Mouse (Mus musculus) limb, embryonic 12.5 days (tissue): ENCODE measurements around the gene Ptch2. TPM values are rescaled to one million over a fixed set of nuclear protein-coding genes. Genes with fewer than 3 reads are reported as not detected.

Experiments
- ATAC-seq: fragments of 200-750 bp; cut with Nextera tagmentation; 2 replicates; pipeline ENCODE4 v1.8.0; 2017; ENCODE audit warnings: low read depth, moderate TSS enrichment; ENCODE audit not compliant: insufficient number of reproducible peaks, insufficient read depth, low FRiP score, low TSS enrichment
- H3K27ac ChIP-seq: fragments of 300-500 bp; sonication (generic); 2 replicates; pipeline ENCODE4 v1.5.1; 2016; ENCODE audit warnings: mild to moderate bottlenecking, moderate library complexity
- H3K27me3 ChIP-seq: fragments of 300-500 bp; sonication (generic); 2 replicates; pipeline ENCODE4 v1.6.1; 2016; ENCODE audit warnings: mild to moderate bottlenecking, moderate library complexity
- H3K36me3 ChIP-seq: fragments of 300-500 bp; sonication (generic); 2 replicates; pipeline ENCODE4 v1.6.1; 2016; ENCODE audit warnings: mild to moderate bottlenecking, moderate library complexity
- H3K4me1 ChIP-seq: fragments of 300-500 bp; sonication (generic); replicated peaks from 2 replicates; pipeline ENCODE4 v1.6.1; 2016
- H3K4me2 ChIP-seq: fragments of 300-500 bp; sonication (generic); 2 replicates; pipeline ENCODE4 v1.6.1; 2016; ENCODE audit warnings: mild to moderate bottlenecking, moderate library complexity
- H3K4me3 ChIP-seq: fragments of 300-500 bp; sonication (generic); replicated peaks from 2 replicates; pipeline ENCODE4 v1.5.1; 2016; ENCODE audit warnings: mild to moderate bottlenecking
- H3K9ac ChIP-seq: fragments of 300-500 bp; sonication (generic); replicated peaks from 2 replicates; pipeline ENCODE4 v1.6.1; 2016; ENCODE audit warnings: mild to moderate bottlenecking, moderate library complexity
- H3K9me3 ChIP-seq: fragments of 300-500 bp; sonication (generic); 2 replicates; pipeline ENCODE4 v1.6.1; 2016; ENCODE audit warnings: mild to moderate bottlenecking, moderate library complexity
- WGBS: fragments of 180-500 bp; shearing (Covaris S2); methylation state at CpG from one replicate; pipeline ENCODE4 v1.1.7; 2016; 5-methylcytosine and 5-hydroxymethylcytosine counted together
- microRNA-seq: library from miRNA; unstranded; fragments of <30 nt; microRNA quantifications from one replicate; pipeline ENCODE4, GENCODE M21; 2017
- polyA plus RNA-seq: library from polyadenylated mRNA; unstranded; fragments of >200 nt; fragmentation: Nextera tagmentation; extraction: Ambion mirVana; gene quantifications from 2 replicates; pipeline ENCODE4 v1.2.1, GENCODE M21; 2016

Ptch2 gene
- polyA plus RNA-seq, 1 experiment from 2014 or later, result 5.4 TPM

- Histone ChIP-seq H3K4me1 (peaks cover 16% of the 10 kb centered on the region; the same call in 1 of the 2 replicates), H3K36me3 (peaks cover 67% of the 10 kb centered on the region), H3K9ac (peak overlapping the region; percentile 99), H3K27ac (peak overlapping the region; percentile 96), H3K9me3 (no peaks in the 10 kb centered on the region), H3K4me2 (peak overlapping the region; percentile 95), H3K4me3 (peak overlapping the region; percentile 96), H3K27me3 (no peaks in the 10 kb centered on the region)
- WGBS, result 1% methylated on average over 44 of the region's 44 CpGs
- no peak for ATAC-seq
These were observed 59.3 kb downstream of the Ptch2 start for GRCm38 (mm10) chr4:117155020-117155791.

GRCm38 (mm10) chr4:117155792-117156355 lies 60.0 kb downstream of the Ptch2 start, which contains the start of gene Rps8:
Rps8 (minus strand) TSS chr4:117156243.
- Histone ChIP-seq H3K4me3 (peak within 1 kb of the TSS; percentile 96), H3K27me3 (no peaks in the 10 kb centered on the region), H3K4me1 (peaks cover 16% of the 10 kb centered on the region; the same call in 1 of the 2 replicates), H3K36me3 (peaks cover 67% of the 10 kb centered on the region), H3K9me3 (no peaks in the 10 kb centered on the region), H3K9ac (peak within 1 kb of the TSS; percentile 99), H3K27ac (peak within 1 kb of the TSS; percentile 96), H3K4me2 (peak within 1 kb of the TSS; percentile 95)
- WGBS, result under 1% methylated on average over 52 of the region's 52 CpGs
- peak; percentile 89 for ATAC-seq

- Histone ChIP-seq H3K4me1 (peaks cover 16% of the 10 kb centered on the region; the same call in 1 of the 2 replicates), H3K27me3 (no peaks in the 10 kb centered on the region), H3K36me3 (peaks cover 67% of the 10 kb centered on the region), H3K4me2 (peak overlapping the region; percentile 95), H3K9ac (no peak overlapping the region), H3K27ac (peak overlapping the region; percentile 96; the same call in 1 of the 2 replicates), H3K4me3 (peak overlapping the region; percentile 96), H3K9me3 (no peaks in the 10 kb centered on the region)
- 28% methylated on average over 6 of the region's 6 CpGs for WGBS
- peak; percentile 24; the same call in 1 of the 2 replicates for ATAC-seq
These were observed 60.5 kb downstream of the Ptch2 start for GRCm38 (mm10) chr4:117156372-117156771.

GRCm38 (mm10) chr4:117159666-117160065 lies 63.8 kb downstream of the Ptch2 start:
- H3K9me3 ChIP-seq, result no peaks in the 10 kb centered on the region
- H3K36me3 ChIP-seq, result peaks cover 69% of the 10 kb centered on the region
- no peak overlapping the region for H3K27ac ChIP-seq
- H3K4me3 ChIP-seq, result no peak overlapping the region
- no peak overlapping the region for H3K9ac ChIP-seq
- no peak overlapping the region for H3K4me2 ChIP-seq
- whole genome bisulfite sequencing, result 84% methylated on average over 10 of the region's 10 CpGs
- H3K27me3 ChIP-seq, result no peaks in the 10 kb centered on the region
- ATAC-seq, result no peak
- H3K4me1 ChIP-seq, result peaks cover 5% of the 10 kb centered on the region; the same call in 1 of the 2 replicates

GRCm38 (mm10) chr4:117161183-117161582 lies 65.3 kb downstream of the Ptch2 start:
- Histone ChIP-seq H3K9me3 (no peaks in the 10 kb centered on the region), H3K9ac (no peak overlapping the region), H3K27ac (no peak overlapping the region), H3K4me3 (no peak overlapping the region), H3K4me2 (no peak overlapping the region), H3K4me1 (no peaks in the 10 kb centered on the region), H3K36me3 (peaks cover 76% of the 10 kb centered on the region), H3K27me3 (no peaks in the 10 kb centered on the region)
- ATAC-seq, result no peak
- 67% methylated on average over 4 of the region's 4 CpGs for WGBS

Small RNAs within 50 kb of the gene (microRNA-seq; reads per million reads assigned to microRNA genes)
- not detected for gene Gm22398

Other genes starting within 250 kb of the Ptch2 start
- 0.58 and 0.70 TPM in 2 replicates for gene Zswim5, start 218.7 kb upstream of the Ptch2 start, polyA plus RNA-seq
- gene Urod, start 101.7 kb upstream of the Ptch2 start, polyA plus RNA-seq, result 110 and 111 TPM in 2 replicates
- 10.7 and 10.8 TPM in 2 replicates for gene Hectd3, start 100.8 kb upstream of the Ptch2 start, polyA plus RNA-seq
- gene Eif2b3, start 76.7 kb upstream of the Ptch2 start, polyA plus RNA-seq, result 53.0 and 54.0 TPM in 2 replicates
- gene Btbd19, start 29.6 kb downstream of the Ptch2 start, polyA plus RNA-seq, result 4.2 and 5.1 TPM in 2 replicates
- not detected in 2 replicates for gene Tctex1d4, start 30.7 kb downstream of the Ptch2 start, polyA plus RNA-seq
- gene Plk3, start 37.9 kb downstream of the Ptch2 start, polyA plus RNA-seq, result 2.5 and 2.7 TPM in 2 replicates
- 892 and 981 TPM in 2 replicates for gene Rps8, start 60.2 kb downstream of the Ptch2 start, polyA plus RNA-seq
- 106 and 108 TPM in 2 replicates for gene Kif2c, start 86.6 kb downstream of the Ptch2 start, polyA plus RNA-seq
- 8.8 and 11.0 TPM in 2 replicates for gene Tmem53, start 155.9 kb downstream of the Ptch2 start, polyA plus RNA-seq
- gene Armh1, start 156.1 kb downstream of the Ptch2 start, polyA plus RNA-seq, result 0.26 and 0.65 TPM in 2 replicates